Mouse (Mus musculus) thymus, postnatal 14 days (tissue): ENCODE measurements around the gene Pcyt1a.
A peak's percentile ranks its signal among the peaks of the same experiment; 100 is the strongest.

Source experiments
- DNase-seq: peaks from one replicate; pipeline ENCODE4 v3.0.0; 2021

Pcyt1a gene

DNA sequence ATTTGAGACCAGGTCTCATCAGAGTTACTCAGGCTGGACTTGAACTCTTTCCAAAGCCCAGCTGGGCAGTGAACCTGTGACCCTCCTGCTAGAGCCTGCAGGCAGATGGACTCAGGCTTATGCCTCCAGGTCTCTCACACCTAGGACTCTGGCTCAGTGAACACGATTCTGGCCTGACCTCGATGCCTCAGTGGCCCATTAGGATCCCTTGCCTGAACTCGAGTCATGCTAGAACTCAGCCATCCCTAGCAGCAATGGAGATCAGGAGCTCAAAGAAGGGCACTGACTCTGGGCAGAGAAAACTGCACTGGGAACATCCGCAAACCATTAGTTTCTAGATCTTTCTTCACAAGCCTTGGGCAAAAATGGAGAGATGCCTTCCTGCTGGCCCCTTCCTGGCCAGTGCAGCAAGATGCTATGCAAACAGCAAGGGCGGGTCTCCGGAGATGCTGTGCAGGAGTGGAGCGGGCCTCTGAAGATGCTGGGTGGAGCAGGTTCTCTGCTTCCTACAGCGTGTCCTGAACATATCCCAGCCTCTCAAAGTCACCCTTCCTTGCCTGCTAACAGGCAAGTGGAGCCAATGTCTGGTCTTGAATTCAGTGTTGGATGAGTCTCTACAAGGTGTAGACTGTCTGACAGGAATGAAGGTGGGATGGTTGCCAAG, 81.2 kb downstream of the Pcyt1a start:
- DNase-seq, result no peak

DNA sequence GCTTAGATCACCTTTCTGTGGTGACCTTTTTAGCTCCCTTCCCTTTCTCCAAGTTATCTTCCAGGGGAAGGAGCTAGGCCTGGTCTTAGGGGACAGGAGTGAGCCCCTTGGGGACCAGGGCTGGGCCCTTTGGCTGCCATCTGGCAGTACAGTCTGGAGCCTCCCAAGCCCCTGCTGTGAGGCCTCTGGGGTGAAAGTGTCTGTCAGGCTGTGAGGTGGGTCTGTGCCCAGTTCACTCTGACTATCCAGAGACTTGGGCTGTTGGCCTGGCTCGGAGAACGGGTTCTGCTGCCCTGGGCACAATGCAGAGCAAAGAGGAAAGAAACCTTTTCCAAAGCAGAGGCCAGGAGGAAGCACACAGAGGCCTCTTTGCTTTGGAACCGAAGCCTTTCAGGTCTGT, 82.2 kb downstream of the Pcyt1a start:
- DNase-seq, result no peak

DNA sequence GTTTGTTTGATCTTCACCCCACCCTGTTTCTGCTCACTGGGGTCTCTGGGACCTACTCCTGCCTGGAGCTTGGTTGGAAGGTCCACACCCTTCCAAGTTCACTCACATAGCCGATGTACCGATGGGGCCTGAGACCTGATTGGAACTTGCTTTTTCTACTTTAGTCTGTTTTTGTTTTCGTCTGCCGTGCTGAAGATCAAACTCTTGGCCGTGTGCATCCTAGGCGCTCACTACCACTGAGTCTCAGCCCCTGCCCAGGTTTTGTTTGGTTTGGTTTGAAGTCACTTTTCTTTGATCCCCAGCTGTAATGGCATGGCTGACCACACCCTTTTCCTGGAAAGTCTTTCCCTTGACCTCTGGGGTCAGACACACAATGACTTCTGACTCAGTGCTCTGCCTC, 82.7 kb downstream of the Pcyt1a start:
- no peak for DNase-seq

DNA sequence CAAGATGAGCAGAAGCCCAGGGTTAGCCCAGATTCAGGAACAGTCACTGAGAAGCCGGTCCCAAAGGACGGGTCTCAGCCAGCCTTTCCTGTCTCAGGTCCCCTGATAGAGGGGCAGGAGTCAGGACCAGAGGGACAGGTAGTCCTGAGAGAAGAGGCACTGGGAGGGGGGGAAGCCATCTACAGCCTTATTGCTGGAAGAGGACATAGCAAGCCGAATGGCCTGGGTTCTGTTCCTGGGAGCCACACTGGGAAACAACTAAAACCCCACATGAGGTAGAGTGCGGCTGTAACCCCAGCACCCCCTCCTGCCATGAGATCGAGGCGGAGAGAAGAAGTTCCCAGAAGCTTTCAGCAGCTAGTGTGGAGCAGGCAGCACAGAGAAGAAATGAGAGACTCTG, 83.2 kb downstream of the Pcyt1a start:
- no peak for DNase-seq

DNA sequence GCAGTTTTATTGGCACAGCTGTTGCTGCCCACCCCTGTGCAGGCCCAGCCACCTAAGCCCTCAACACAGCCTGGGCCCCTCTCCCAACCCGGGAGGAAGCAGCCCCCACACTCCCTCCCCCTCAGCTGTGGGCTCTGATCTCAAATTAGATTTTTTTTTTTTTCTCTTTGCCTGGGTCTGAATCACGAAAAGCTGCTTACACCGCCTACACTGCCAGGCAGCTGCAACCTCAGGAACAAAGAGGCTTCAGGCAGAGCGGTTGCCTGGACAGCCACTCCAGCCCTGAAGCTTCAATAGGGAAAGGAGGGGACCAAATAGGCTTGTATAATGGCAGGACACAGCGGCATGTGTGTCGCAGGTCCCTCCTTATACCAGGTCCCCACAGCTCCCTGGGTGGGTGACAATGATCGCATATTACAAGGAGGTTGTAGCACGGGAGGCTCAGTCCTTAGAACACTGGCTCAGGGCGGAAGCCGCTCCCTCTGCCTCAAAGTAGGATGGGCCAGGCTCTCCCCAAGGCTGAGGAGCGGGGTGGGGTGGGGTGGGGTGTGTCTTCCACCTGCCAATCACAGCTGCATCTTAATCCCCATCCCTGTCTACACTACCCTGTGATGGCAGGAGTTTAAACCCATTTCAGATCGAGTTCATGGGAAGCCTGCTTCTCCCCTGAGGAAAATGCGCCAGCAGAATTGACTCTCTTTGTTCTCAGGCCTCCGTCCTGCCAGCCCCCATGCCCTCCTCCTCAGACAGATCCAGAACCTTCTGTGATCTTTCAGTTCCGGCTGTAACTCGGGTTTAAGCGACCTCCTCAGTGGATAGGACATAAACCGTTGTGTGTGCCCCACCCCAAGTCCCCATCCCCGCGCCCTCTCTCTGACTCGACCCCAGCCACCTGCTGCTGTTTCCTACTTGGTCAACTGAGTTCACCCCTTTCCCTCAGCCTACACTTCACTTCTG, 85.6 kb downstream of the Pcyt1a start:
- DNase-seq, result peak; percentile 84

DNA sequence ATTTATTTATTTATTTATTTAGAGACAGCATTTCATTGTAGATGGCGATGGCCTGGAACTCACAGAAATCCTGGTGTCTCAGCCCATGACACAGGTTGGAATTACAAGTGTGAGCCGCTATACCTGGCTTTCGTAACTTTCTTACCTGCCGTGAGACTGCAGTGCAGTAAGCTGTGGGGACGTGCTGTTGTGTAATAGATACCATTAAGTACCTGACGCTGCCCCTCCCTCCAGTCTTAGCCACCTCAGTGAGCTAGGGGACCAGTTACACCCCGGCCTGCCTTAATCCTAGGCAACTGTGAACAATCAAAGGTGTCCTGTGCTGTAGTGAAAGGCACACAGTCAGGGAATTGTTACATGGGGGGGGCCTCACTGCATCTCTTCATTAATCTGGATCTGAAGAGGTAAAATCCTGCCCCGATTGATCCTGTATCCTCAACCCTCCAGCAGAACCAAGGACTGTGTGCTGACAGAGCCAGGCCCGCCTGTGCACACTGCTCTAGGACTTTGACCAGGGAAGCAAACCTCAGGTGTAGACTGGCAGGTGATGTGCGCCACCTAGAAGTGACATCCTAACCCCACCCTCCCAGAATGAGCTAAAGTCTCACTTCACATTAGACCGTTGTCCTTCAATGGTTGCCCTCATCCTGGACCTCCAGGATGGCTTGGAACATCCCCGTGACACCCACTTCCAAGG, 87.2 kb downstream of the Pcyt1a start:
- DNase-seq, result no peak

DNA sequence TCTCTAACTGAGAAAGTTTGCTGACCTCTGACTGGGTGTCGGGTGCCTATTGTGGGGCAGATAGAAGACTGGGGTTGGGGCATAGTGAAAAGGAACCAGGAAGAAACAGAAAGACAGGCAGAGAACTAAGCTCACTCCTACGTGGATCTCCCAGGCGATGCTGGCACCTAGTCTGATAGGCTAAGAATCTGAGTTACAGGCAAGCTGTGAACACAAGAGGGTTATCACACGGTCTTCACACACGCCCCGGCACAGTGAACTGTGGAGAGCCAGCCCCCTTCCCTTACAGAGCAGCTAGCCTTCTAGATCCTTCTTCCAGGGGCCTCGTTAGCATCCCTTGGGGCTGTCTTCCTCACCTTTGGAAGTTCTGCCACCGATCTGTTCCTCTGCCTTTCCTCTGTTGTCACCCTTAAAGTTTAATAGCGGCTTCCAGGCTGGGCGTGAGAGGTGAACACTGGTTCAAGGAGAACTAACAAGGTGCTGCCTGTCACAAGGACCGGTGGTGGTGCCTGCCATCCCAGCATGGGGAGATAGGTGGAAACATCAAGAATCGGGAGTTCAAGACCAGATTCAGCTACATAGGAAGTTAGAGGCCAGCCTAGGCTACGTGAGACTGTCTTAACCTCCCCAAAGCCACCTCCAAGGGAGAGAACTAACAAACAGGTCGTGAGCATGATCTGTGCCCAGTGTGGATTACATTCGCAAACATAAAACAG, 89.1 kb downstream of the Pcyt1a start:
- DNase-seq, result no peak

DNA sequence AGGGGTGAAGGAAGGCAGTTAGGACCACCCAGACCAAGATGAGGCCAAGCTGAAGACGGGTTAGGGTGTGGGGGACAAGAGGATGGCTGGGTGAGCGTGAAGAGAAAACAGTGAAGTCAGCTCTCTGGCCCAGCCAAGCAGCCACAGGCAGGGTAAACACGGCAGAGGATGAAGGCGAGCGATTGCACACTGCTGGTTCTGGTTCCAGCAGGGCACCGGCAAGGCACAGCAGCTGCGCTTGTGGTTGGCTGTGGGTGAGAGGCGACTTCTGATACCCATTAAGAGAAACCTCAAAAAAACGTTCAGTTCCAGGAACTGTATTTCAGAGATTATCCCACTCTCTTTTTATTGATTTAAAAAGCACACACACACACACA, 89.6 kb downstream of the Pcyt1a start:
- peak; percentile 73 for DNase-seq

DNA sequence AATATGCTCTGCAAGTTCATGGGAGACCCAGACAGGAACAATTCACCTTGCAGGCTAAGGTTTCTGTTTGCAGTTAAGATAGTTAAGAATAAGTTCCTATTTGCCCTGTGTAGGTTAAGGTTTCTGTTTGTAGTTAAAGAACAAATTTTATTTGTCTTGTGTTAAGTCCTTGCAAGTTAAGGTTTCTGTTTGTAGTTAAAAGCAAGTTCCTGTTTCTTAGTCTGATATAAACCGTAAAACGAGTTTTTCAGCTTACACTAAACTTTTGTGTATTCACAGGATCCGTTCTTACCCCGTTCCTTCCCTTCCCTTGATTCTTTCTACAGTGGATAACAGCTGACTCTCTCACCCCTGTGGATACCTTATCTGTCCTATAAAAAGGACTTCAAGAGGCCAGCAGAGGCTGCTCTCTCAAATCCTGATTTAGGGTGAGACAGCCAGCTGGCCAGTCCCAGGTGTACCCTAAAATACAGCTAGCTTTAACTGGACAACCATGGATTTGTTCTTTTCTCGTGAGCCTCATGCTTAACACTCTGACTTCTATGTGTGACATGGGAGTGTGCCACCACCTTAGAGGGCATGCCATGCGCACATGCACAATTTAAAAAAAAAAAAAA, 92.0 kb downstream of the Pcyt1a start:
- DNase-seq, result no peak

DNA sequence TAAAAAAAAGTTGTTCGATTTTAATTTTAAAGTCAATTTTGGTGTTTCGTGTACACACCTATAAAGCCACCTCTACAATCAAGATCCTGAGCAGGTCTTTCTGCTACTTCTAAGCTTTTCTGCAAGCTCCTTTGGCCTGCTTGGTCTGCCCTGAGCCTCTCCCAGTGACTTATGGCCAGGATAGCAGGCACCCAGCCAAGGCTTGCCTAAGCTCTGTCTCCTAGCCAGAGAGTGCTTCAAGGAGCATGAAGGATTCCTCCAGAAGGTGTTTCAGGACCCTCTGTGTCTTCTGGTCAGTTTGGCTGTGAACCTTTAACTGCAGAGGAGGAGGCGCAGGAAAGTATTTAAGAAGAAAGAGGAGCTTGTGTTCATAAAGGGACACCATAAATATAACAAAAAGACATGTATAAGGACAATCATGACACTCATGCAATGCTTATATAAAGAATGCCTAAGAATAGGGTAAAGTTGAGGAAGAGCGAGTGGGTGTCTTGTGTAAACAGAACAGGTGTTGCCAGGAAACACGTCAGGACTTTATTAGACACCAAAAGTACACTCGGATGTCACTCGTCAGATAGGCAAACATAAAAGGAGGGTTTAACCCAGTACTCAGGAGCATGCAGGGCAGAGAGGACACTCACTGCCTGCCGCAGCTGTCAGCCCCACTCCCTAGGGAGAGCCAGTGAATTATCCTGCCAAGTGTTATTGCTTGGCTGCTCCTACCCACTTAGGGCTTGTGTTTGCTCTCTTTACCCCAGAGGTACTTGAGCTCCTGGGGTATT, 92.9 kb downstream of the Pcyt1a start:
- DNase-seq, result no peak

DNA sequence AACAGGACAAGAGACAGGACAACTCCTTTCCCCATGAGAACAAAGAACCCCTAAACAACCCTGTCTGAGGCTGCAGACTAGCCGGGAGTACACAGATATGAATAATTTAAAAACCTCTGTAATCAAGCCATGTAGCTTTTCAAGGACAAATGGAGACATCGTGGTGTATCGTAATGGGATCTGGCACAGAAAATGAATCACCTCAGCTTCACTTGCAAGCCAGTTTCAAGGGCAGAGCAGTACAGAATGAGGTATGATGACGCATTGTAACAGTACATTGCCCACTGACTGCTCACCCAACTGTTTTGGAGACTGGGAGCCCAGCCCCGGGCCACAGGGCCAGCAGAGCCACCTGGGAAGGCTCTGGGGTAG, 93.5 kb downstream of the Pcyt1a start:
- DNase-seq, result no peak
